In genomic region chr2:93013415-93014092, GRCm38 (mm10) we compare ENCODE assay signal across 8 mouse cellular contexts. TPM values are rescaled to one million over a fixed set of nuclear protein-coding genes. Genes with fewer than 3 reads are reported as not detected.
DNase-seq lines count a peak whose midpoint lies in the region; ATAC-seq and TF ChIP-seq lines count a peak whose summit lies in the region.

No protein-coding gene starts in this region.

- no peaks in the 10 kb centered on the region for H3K9me3 ChIP-seq in heart, embryonic 16.5 days (replicated peaks; ENCODE audit: control insufficient read depth, low read length)
- H3K9me3 ChIP-seq in embryonic facial prominence, embryonic 15.5 days (replicated peaks): no peaks in the 10 kb centered on the region
- no peaks in the 10 kb centered on the region for H3K9me3 ChIP-seq in midbrain, embryonic 16.5 days (replicated peaks; ENCODE audit: control insufficient read depth, low read length, poor library complexity, severe bottlenecking)

- TF ChIP-seq CTCF in thymus, adult 2 months (IDR thresholded peaks at IDR 0.05; ENCODE audit: borderline replicate concordance, control insufficient read depth, extremely low read depth, insufficient read depth, low read length, poor library complexity): no peak

- H3K4me1 ChIP-seq in heart, embryonic 16.5 days (ENCODE audit: control insufficient read depth, insufficient read depth, low read length): peaks cover 21% of the 10 kb centered on the region
- peaks cover 53% of the 10 kb centered on the region for H3K4me1 ChIP-seq in embryonic facial prominence, embryonic 15.5 days
- H3K4me1 ChIP-seq in midbrain, embryonic 16.5 days (ENCODE audit: control insufficient read depth, insufficient read depth, low read length): peaks cover 10% of the 10 kb centered on the region
- peaks cover 10% of the 10 kb centered on the region for H3K4me1 ChIP-seq in thymus, adult 2 months (replicated peaks; ENCODE audit: control insufficient read depth, insufficient read depth, low read length)

- DNase-seq in heart, adult 8-10 months (ENCODE audit: low spot score): no peak
- DNase-seq in kidney, postnatal 10 days: peak; percentile 45
- no peak for DNase-seq in thymus, adult 2 months
- DNase-seq in layer of hippocampus, adult 9-11 months: no peak
- DNase-seq in spleen, adult 12 weeks (ENCODE audit: low spot score): no peak

- peak overlapping the region; percentile 83 for H3K9ac ChIP-seq in heart, embryonic 16.5 days (ENCODE audit: low read length)
- no peak overlapping the region for H3K9ac ChIP-seq in embryonic facial prominence, embryonic 15.5 days
- no peak overlapping the region for H3K9ac ChIP-seq in midbrain, embryonic 16.5 days (ENCODE audit: low read depth, low read length)

- TF ChIP-seq POLR2A in thymus, adult 2 months (IDR thresholded peaks at IDR 0.05; ENCODE audit: control insufficient read depth, extremely low read depth, insufficient read depth, low read length, poor library complexity): no peak

- peak overlapping the region; percentile 64 for H3K4me3 ChIP-seq in heart, embryonic 16.5 days (ENCODE audit: low read length)
- H3K4me3 ChIP-seq in embryonic facial prominence, embryonic 15.5 days (replicated peaks): peak overlapping the region; percentile 59
- H3K4me3 ChIP-seq in midbrain, embryonic 16.5 days (ENCODE audit: low read depth, low read length): no peak overlapping the region
- no peak overlapping the region for H3K4me3 ChIP-seq in thymus, adult 2 months (ENCODE audit: control insufficient read depth, insufficient read depth, low read length)

- H3K4me2 ChIP-seq in heart, embryonic 16.5 days (ENCODE audit: low read depth, low read length): peak overlapping the region; percentile 94
- H3K4me2 ChIP-seq in embryonic facial prominence, embryonic 15.5 days (replicated peaks): peak overlapping the region; percentile 87
- H3K4me2 ChIP-seq in midbrain, embryonic 16.5 days (ENCODE audit: low read length): no peak overlapping the region; the same call in 1 of the 2 replicates

- peak; percentile 17; the same call in 1 of the 2 replicates for ATAC-seq in heart, embryonic 16.5 days (replicated peaks; ENCODE audit: extremely low read depth, insufficient read depth, low FRiP score)
- no peak for ATAC-seq in embryonic facial prominence, embryonic 15.5 days (ENCODE audit: insufficient number of reproducible peaks, low FRiP score, low TSS enrichment, low read depth)
- peak; percentile 23; the same call in 1 of the 2 replicates for ATAC-seq in midbrain, embryonic 16.5 days

- no peaks in the 10 kb centered on the region for H3K27me3 ChIP-seq in heart, embryonic 16.5 days (ENCODE audit: control insufficient read depth, insufficient read depth, low read length)
- no peaks in the 10 kb centered on the region for H3K27me3 ChIP-seq in embryonic facial prominence, embryonic 15.5 days
- H3K27me3 ChIP-seq in midbrain, embryonic 16.5 days (ENCODE audit: control insufficient read depth, insufficient read depth, low read depth, low read length): no peaks in the 10 kb centered on the region
- H3K27me3 ChIP-seq in thymus, adult 2 months (ENCODE audit: control insufficient read depth, insufficient read depth, low read length): no peaks in the 10 kb centered on the region; the same call in 1 of the 2 replicates

- H3K36me3 ChIP-seq in heart, embryonic 16.5 days (ENCODE audit: control insufficient read depth, insufficient read depth): peaks cover 4% of the 10 kb centered on the region; the same call in 1 of the 2 replicates
- peaks cover 31% of the 10 kb centered on the region for H3K36me3 ChIP-seq in embryonic facial prominence, embryonic 15.5 days
- peaks cover 4% of the 10 kb centered on the region; the same call in 1 of the 2 replicates for H3K36me3 ChIP-seq in midbrain, embryonic 16.5 days (ENCODE audit: control insufficient read depth, insufficient read depth, low read length)
- H3K36me3 ChIP-seq in thymus, adult 2 months (ENCODE audit: control insufficient read depth, insufficient read depth, low read length): no peaks in the 10 kb centered on the region

- peak overlapping the region; percentile 91 for H3K27ac ChIP-seq in heart, embryonic 16.5 days (ENCODE audit: low read length)
- peak overlapping the region; percentile 93 for H3K27ac ChIP-seq in embryonic facial prominence, embryonic 15.5 days (replicated peaks)
- H3K27ac ChIP-seq in midbrain, embryonic 16.5 days (ENCODE audit: low read length): peak overlapping the region; percentile 19; the same call in 1 of the 2 replicates
- H3K27ac ChIP-seq in thymus, adult 2 months (ENCODE audit: control insufficient read depth, insufficient read depth, low read length): no peak overlapping the region

- 59% methylated on average over 8 of the region's 8 CpGs for WGBS in heart, embryonic 16.5 days
- WGBS in embryonic facial prominence, embryonic 15.5 days: 54% methylated on average over 8 of the region's 8 CpGs
- 71% methylated on average over 7 of the region's 8 CpGs for WGBS in midbrain, embryonic 16.5 days
- 88% methylated on average over 8 of the region's 8 CpGs for WGBS in thymus, adult 2 months

RNA-seq across cellular contexts. Expression of gene Prdm11, which starts 32.4 kb away (rescaled TPM):
- 3.7 and 3.9 TPM in 2 replicates for polyA plus RNA-seq in heart, embryonic 16.5 days (2015; fragmentation: Nextera tagmentation; extraction: Ambion mirVana)
- 10 to 100 TPM in 2 of 4 experiments, 1 to 10 TPM in 2; 5.7 to 10.5 (median 9.3) TPM for total RNA-seq in heart, adult 8-10 months (2022)
- 12.0 and 12.1 TPM in 2 replicates for polyA plus RNA-seq in embryonic facial prominence, embryonic 15.5 days (2015; fragmentation: Nextera tagmentation; extraction: Ambion mirVana)
- polyA plus RNA-seq in midbrain, embryonic 16.5 days (2015; fragmentation: Nextera tagmentation; extraction: Ambion mirVana): 2.1 and 2.6 TPM in 2 replicates
- 17.1 and 17.9 TPM in 2 replicates for polyA plus RNA-seq in thymus, adult 2 months (2012; rRNA removed)

Comparison
In these comparisons a context has a peak if more than half of its experiments do, and no peak if none do; other contexts are left out.
1. H3K4me3 ChIP-seq: peak in heart, embryonic 16.5 days (single experiment) and embryonic facial prominence, embryonic 15.5 days (single experiment); none in midbrain, embryonic 16.5 days (single experiment) and thymus, adult 2 months (single experiment).